Mouse (Mus musculus) splenic B cell, adult 2 months (primary cell): ENCODE data around the gene Pklr.
A peak's percentile ranks its signal among the peaks of the same experiment; 100 is the strongest.

Source experiments
- DNase-seq: peaks from one replicate; pipeline ENCODE4 v3.0.0-alpha.2; 2011; ENCODE audit warnings: low read depth, low spot score
- H3K27me3 ChIP-seq: 2 replicates; pipeline ENCODE4 v1.6.1; 2012; ENCODE audit warnings: mild to moderate bottlenecking, low read length, moderate library complexity, mixed read lengths; ENCODE audit not compliant: control insufficient read depth, poor library complexity, insufficient read depth, severe bottlenecking
- H3K36me3 ChIP-seq: 2 replicates; pipeline ENCODE4 v1.6.1; 2012; ENCODE audit warnings: mild to moderate bottlenecking, low read length, moderate library complexity, mixed read lengths; ENCODE audit not compliant: control insufficient read depth, poor library complexity, insufficient read depth, severe bottlenecking

The Pklr gene

GRCm38 (mm10) chr3:89165268-89165870 is 29.4 kb downstream of the Pklr start:
- DNase-seq: no peak
- H3K36me3 ChIP-seq: peaks cover 14% of the 10 kb centered on the region

GRCm38 (mm10) chr3:89166945-89167344 is 31.0 kb downstream of the Pklr start:
- Histone ChIP-seq H3K36me3 (peaks cover 18% of the 10 kb centered on the region), H3K27me3 (no peaks in the 10 kb centered on the region)
- no peak for DNase-seq

More at GRCm38 (mm10) chr3:89165268-89165870, 29.4 kb downstream of the Pklr start:
- no peaks in the 10 kb centered on the region for H3K27me3 ChIP-seq

- DNase-seq: no peak
- Histone ChIP-seq H3K36me3 (peaks cover 34% of the 10 kb centered on the region), H3K27me3 (no peaks in the 10 kb centered on the region)
Measured at GRCm38 (mm10) chr3:89174844-89175243, 38.9 kb downstream of the Pklr start.

GRCm38 (mm10) chr3:89175544-89175943 is 39.6 kb downstream of the Pklr start:
- Histone ChIP-seq H3K36me3 (peaks cover 29% of the 10 kb centered on the region), H3K27me3 (no peaks in the 10 kb centered on the region)
- DNase-seq: no peak

- H3K36me3 ChIP-seq: peaks cover 27% of the 10 kb centered on the region
- DNase-seq: no peak
- no peaks in the 10 kb centered on the region for H3K27me3 ChIP-seq
Measured at GRCm38 (mm10) chr3:89176421-89176820, 40.5 kb downstream of the Pklr start.

- Histone ChIP-seq H3K36me3 (peaks cover 27% of the 10 kb centered on the region), H3K27me3 (no peaks in the 10 kb centered on the region)
- DNase-seq: peak; percentile 97
Measured at GRCm38 (mm10) chr3:89177242-89178106, 41.5 kb downstream of the Pklr start, which contains the start of gene Scamp3. Gene Scamp3, plus strand, starts transcription at chr3:89177473.

GRCm38 (mm10) chr3:89178107-89178385 is 42.1 kb downstream of the Pklr start:
- peaks cover 24% of the 10 kb centered on the region for H3K36me3 ChIP-seq
- no peaks in the 10 kb centered on the region for H3K27me3 ChIP-seq
- DNase-seq: no peak

GRCm38 (mm10) chr3:89179056-89179455 is 43.1 kb downstream of the Pklr start:
- DNase-seq: no peak
- no peaks in the 10 kb centered on the region for H3K27me3 ChIP-seq
- H3K36me3 ChIP-seq: peaks cover 19% of the 10 kb centered on the region; the same call in 1 of the 2 replicates

- no peaks in the 10 kb centered on the region for H3K27me3 ChIP-seq
- DNase-seq: no peak
- H3K36me3 ChIP-seq: peaks cover 7% of the 10 kb centered on the region; the same call in 1 of the 2 replicates
Measured at GRCm38 (mm10) chr3:89181749-89182500, 46.0 kb downstream of the Pklr start.

- no peak for DNase-seq
- peaks cover 7% of the 10 kb centered on the region; the same call in 1 of the 2 replicates for H3K36me3 ChIP-seq
- H3K27me3 ChIP-seq: no peaks in the 10 kb centered on the region
Measured at GRCm38 (mm10) chr3:89182531-89183057, 46.7 kb downstream of the Pklr start.

GRCm38 (mm10) chr3:89183058-89183958 is 47.4 kb downstream of the Pklr start, which contains the start of gene Fam189b:
Gene Fam189b, plus strand, starts transcription at chr3:89183143.
- Histone ChIP-seq H3K27me3 (no peaks in the 10 kb centered on the region), H3K36me3 (peaks cover 7% of the 10 kb centered on the region; the same call in 1 of the 2 replicates)
- no peak for DNase-seq

GRCm38 (mm10) chr3:89183959-89184315 is 48.0 kb downstream of the Pklr start:
- Histone ChIP-seq H3K36me3 (peaks cover 6% of the 10 kb centered on the region; the same call in 1 of the 2 replicates), H3K27me3 (no peaks in the 10 kb centered on the region)
- no peak for DNase-seq

GRCm38 (mm10) chr3:89187197-89187596 is 51.3 kb downstream of the Pklr start:
- Histone ChIP-seq H3K36me3 (no peaks in the 10 kb centered on the region), H3K27me3 (no peaks in the 10 kb centered on the region)
- peak; percentile 32 for DNase-seq
